Mouse (Mus musculus) activated CD4-positive, CD25-positive, alpha-beta regulatory T cell, adult 4 months (primary cell): ENCODE results near the gene Epha4. TPM values are rescaled to one million over a fixed set of nuclear protein-coding genes. Genes with fewer than 3 reads are reported as not detected.

Experiments used
- ATAC-seq: one replicate; pipeline ENCODE4 v1.8.0; 2017
- polyA plus RNA-seq, 2 experiments: library from polyadenylated mRNA; unstranded; fragments of 100-300 nt; shearing (Covaris generic); gene quantifications; one replicate each; pipeline ENCODE4 v1.2.1; 2017

Gene Epha4
- polyA plus RNA-seq, 2 experiments from 2014 or later: 0.12 TPM; not detected in 1

- no peak for ATAC-seq
Measured at GRCm38 (mm10) chr1:77391590-77391989, 123.3 kb downstream of the Epha4 start.

- no peak for ATAC-seq
Measured at GRCm38 (mm10) chr1:77389069-77389468, 125.8 kb downstream of the Epha4 start.

DNA sequence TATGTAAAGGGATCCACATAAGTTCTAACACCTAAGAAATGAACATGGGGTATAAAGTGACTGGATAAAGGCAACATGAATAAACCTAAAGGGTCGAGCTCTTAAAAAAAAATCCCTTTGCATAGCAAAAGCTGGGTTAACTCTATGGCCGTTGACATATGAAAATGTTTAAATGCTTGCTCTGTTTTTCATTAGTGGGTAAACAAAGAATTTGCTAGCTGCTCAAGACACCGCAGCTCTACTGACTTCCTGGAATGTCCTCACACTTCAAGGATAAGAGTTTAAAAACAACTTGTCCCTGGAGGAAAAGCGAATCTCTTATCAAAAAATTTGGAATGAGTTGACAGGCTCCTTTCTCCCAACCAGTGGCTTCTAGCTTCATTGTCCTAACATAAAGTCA is 126.3 kb downstream of the Epha4 start:
- no peak for ATAC-seq

DNA sequence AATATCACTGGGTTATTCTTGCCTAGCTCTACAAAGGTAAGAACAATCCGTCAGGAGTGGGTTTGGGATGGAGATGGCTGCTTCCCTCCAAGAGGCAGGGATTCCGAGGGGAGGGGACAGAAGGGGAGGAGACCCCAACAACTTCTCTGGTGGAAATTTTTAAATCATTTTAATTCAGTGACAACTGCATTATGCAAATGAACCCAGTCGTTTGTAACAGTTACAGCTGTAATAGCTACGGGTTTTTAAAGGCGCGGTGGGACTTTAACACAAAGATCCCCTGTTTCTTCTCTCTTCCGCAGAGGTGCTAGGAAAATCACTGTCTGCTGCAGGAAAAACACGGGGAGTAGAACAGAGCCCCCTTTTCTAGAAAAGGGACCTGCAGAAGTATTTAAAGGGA is 129.3 kb downstream of the Epha4 start:
- ATAC-seq: no peak

DNA sequence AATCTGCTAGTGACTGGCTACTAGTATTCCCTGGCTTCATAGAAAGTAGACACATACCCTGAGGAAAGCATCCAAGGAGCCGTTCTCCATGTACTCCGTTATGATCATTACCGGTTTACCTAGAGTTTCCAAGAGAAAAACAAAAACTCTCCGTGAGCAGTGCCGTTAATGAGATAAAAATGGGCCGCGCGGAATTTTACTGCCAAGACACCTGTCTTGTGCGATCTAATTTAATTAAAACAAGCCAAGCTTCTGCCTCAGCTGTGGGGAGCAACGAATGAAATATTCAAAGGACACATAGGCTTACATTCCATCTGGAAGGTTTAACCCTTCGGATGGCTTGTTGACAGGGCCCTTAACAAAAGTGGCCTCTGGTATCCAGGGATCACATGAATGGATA is 131.4 kb downstream of the Epha4 start:
- ATAC-seq: no peak

GRCm38 (mm10) chr1:77377550-77377980 is 137.3 kb downstream of the Epha4 start:
- ATAC-seq: no peak

GRCm38 (mm10) chr1:77374054-77374453 is 140.8 kb downstream of the Epha4 start:
- ATAC-seq: no peak

GRCm38 (mm10) chr1:77370921-77371320 is 144.0 kb downstream of the Epha4 start:
- no peak for ATAC-seq

- ATAC-seq: no peak
Measured at GRCm38 (mm10) chr1:77369255-77369837, 145.5 kb downstream of the Epha4 start.

GRCm38 (mm10) chr1:77365850-77366249 is 149.0 kb downstream of the Epha4 start:
- ATAC-seq: no peak

DNA sequence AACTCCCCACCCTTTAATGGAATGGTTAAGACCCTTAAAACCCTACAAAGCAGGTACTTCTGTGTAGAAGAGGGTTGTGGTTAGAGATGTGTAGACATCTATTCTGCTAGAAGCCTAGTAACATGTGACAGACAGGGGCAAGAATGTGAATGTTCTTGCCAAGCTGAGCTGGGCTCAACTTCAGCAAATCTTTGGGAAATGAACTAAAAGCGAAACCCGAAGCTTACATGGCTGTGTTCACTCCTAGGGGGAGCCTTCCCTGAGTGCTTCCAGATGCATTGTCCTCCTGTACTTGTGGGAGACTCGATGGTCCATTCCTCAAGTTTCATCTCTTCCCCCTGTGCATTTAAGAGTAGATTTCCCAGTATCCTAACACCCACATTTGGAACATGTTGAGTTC is 150.3 kb downstream of the Epha4 start:
- ATAC-seq: no peak

GRCm38 (mm10) chr1:77363848-77364247 is 151.0 kb downstream of the Epha4 start:
- ATAC-seq: no peak

GRCm38 (mm10) chr1:77346459-77346858 is 168.4 kb downstream of the Epha4 start:
- no peak for ATAC-seq

- ATAC-seq: no peak
Measured at GRCm38 (mm10) chr1:77343792-77344191, 171.1 kb downstream of the Epha4 start.

- no peak for ATAC-seq
Measured at GRCm38 (mm10) chr1:77339701-77340100, 175.2 kb downstream of the Epha4 start.

- ATAC-seq: no peak
Measured at GRCm38 (mm10) chr1:77338346-77338745, 176.5 kb downstream of the Epha4 start.

DNA sequence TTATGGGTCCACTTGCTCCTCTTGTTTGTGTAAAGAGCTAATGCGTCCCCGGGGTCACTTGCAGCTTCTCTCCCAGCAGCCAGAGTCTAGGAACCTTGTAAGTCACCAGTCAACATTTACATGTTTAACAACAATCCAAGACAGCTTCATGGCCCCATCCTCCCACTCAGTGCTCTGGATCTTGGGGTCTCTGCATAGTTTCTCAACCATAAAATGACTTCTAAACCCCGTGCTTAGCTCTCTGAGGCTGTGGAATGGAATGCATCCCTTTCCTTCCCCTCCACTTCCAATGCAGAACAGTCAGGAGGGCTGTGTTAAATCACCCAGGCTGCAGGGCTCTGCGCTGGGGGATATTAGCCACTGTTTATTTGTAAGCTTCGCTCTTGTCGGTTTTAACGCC is 178.0 kb downstream of the Epha4 start:
- no peak for ATAC-seq

DNA sequence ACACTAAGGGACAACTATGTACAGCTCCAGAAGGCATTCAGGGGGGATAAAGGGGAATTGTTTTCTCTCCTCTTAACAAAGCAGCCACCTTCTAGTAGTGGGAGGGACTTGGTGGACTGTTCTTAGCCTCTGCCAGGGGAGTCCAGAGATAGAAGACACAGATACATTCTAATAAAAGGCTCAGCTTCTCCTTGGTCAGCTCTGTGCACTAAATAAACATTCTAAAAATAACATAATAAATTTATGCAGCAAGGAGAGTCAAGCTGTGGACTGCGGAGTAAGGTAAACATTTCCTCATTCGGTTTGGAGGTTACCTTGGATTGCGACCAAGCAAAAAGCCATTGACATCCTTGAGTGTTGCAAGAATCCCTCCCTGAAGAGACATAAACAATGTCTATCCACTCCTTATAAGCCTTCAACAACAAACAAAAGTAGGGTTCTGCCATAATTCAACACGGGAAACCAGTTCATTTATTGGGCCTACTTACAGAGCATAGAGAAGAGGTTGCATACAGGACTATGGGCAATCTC is 196.2 kb downstream of the Epha4 start:
- ATAC-seq: no peak
